Mouse (Mus musculus): ENCODE measurements at regions not wholly inside any gene's neighbourhood (a gene's known extent, or its start where the extent isn't known, plus 50 kb on each side); places are given as distances from the start of the nearest gene placed in this dataset.
A peak's percentile ranks its signal among the peaks of the same experiment; 100 is the strongest.

- Histone ChIP-seq H3K4me2 (replicated peaks; ENCODE audit: low read depth, low read length) (peak overlapping the region; percentile 22), H3K36me3 (ENCODE audit: control insufficient read depth, insufficient read depth, low read length) (no peaks in the 10 kb centered on the region), H3K4me1 (ENCODE audit: control insufficient read depth, insufficient read depth, low read length) (peaks cover 5% of the 10 kb centered on the region; the same call in 1 of the 2 replicates), H3K4me3 (ENCODE audit: low read depth, low read length) (no peak overlapping the region), H3K9ac (replicated peaks; ENCODE audit: low read depth, low read length) (no peak overlapping the region; the same call in 1 of the 2 replicates), H3K27me3 (ENCODE audit: control insufficient read depth, insufficient read depth, low read length) (no peaks in the 10 kb centered on the region), H3K27ac (ENCODE audit: low read length) (no peak overlapping the region), H3K9me3 (ENCODE audit: control insufficient read depth, low read depth, low read length) (no peaks in the 10 kb centered on the region)
- WGBS, result 32% methylated on average over 4 of the region's 4 CpGs
- no peak for ATAC-seq (ENCODE audit: insufficient number of reproducible peaks, insufficient read depth, low FRiP score, low read depth)
Observed at GRCm38 (mm10) chr12:26068685-26069008, 346.4 kb downstream of the Rnf144a start.

DNA sequence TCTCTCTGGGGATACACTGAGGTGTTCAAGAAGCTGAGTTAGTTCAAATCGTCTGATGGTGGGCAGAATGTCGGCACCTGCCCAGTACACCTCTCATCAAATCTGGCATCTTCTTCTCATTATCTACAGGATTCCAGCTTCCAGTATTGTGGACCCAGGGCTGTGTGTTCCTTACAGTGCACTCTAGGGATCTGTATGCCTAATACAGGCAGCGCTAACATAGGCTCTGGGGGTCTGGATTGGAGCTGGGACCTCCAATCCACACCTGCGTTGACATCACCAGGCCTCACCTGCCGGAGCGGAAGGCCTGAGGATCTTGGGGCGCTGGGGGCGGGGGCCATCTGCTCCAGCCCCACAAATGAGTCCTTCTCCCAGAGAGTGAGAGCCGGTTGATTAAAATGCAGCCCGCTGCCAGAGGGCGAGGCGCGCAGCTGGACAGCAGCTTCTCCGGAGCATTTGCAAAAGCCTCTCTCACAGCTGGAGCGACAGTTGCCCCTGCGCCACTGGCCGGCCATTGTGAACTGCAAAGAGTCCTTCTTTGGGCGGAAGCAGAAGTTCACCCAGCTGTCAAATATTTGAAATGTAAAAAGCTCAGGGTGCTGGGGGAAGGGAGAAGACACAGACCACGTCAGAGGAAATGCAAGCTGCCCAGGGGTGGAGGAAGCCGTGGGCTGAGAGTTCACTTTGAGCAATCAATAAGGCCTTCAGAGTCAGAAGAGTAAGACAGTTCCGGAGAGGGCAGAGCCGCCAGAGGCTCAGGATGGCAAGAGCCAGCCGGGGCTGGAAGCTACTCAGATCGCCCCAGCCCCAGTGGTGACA lies 347.0 kb downstream of the Rnf144a start:
- Histone ChIP-seq H3K27me3 (ENCODE audit: control insufficient read depth, insufficient read depth, low read length) (no peaks in the 10 kb centered on the region), H3K9me3 (ENCODE audit: control insufficient read depth, low read depth, low read length) (no peaks in the 10 kb centered on the region), H3K27ac (ENCODE audit: low read length) (no peak overlapping the region), H3K4me3 (ENCODE audit: low read depth, low read length) (0 out of 2 replicates have a peak overlapping the region, but pooled peaks have one; percentile 5), H3K4me1 (ENCODE audit: control insufficient read depth, insufficient read depth, low read length) (peaks cover 5% of the 10 kb centered on the region; the same call in 1 of the 2 replicates), H3K4me2 (replicated peaks; ENCODE audit: low read depth, low read length) (peak overlapping the region; percentile 22), H3K9ac (replicated peaks; ENCODE audit: low read depth, low read length) (no peak overlapping the region; the same call in 1 of the 2 replicates), H3K36me3 (ENCODE audit: control insufficient read depth, insufficient read depth, low read length) (no peaks in the 10 kb centered on the region)
- WGBS, result 8% methylated on average over 24 of the region's 24 CpGs
- 0 out of 2 replicates have a peak, but pooled peaks have one; percentile 23 for ATAC-seq (ENCODE audit: insufficient number of reproducible peaks, insufficient read depth, low FRiP score, low read depth)

GRCm38 (mm10) chr12:26060378-26060777 lies 354.7 kb downstream of the Rnf144a start:
- no peaks in the 10 kb centered on the region for H3K4me1 ChIP-seq (ENCODE audit: control insufficient read depth, insufficient read depth, low read length)
- ATAC-seq (ENCODE audit: insufficient number of reproducible peaks, insufficient read depth, low FRiP score, low read depth), result no peak
- no peaks in the 10 kb centered on the region for H3K27me3 ChIP-seq (ENCODE audit: control insufficient read depth, insufficient read depth, low read length)
- H3K4me3 ChIP-seq (ENCODE audit: low read depth, low read length), result no peak overlapping the region
- H3K27ac ChIP-seq (ENCODE audit: low read length), result no peak overlapping the region
- no peaks in the 10 kb centered on the region for H3K9me3 ChIP-seq (ENCODE audit: control insufficient read depth, low read depth, low read length)
- H3K9ac ChIP-seq (replicated peaks; ENCODE audit: low read depth, low read length), result no peak overlapping the region
- H3K36me3 ChIP-seq (ENCODE audit: control insufficient read depth, insufficient read depth, low read length), result no peaks in the 10 kb centered on the region
- H3K4me2 ChIP-seq (replicated peaks; ENCODE audit: low read depth, low read length), result no peak overlapping the region
- 34% methylated on average over 3 of the region's 3 CpGs for WGBS

- H3K9ac ChIP-seq (replicated peaks; ENCODE audit: low read depth, low read length), result no peak overlapping the region
- H3K27me3 ChIP-seq (ENCODE audit: control insufficient read depth, insufficient read depth, low read length), result no peaks in the 10 kb centered on the region
- no peak overlapping the region for H3K4me2 ChIP-seq (replicated peaks; ENCODE audit: low read depth, low read length)
- no peaks in the 10 kb centered on the region for H3K9me3 ChIP-seq (ENCODE audit: control insufficient read depth, low read depth, low read length)
- ATAC-seq (ENCODE audit: insufficient number of reproducible peaks, insufficient read depth, low FRiP score, low read depth), result no peak
- 86% methylated on average over 4 of the region's 4 CpGs for WGBS
- no peak overlapping the region for H3K4me3 ChIP-seq (ENCODE audit: low read depth, low read length)
- H3K4me1 ChIP-seq (ENCODE audit: control insufficient read depth, insufficient read depth, low read length), result no peaks in the 10 kb centered on the region
- no peaks in the 10 kb centered on the region for H3K36me3 ChIP-seq (ENCODE audit: control insufficient read depth, insufficient read depth, low read length)
- no peak overlapping the region for H3K27ac ChIP-seq (ENCODE audit: low read length)
Observed at GRCm38 (mm10) chr12:26059090-26059489, 356.0 kb downstream of the Rnf144a start.

DNA sequence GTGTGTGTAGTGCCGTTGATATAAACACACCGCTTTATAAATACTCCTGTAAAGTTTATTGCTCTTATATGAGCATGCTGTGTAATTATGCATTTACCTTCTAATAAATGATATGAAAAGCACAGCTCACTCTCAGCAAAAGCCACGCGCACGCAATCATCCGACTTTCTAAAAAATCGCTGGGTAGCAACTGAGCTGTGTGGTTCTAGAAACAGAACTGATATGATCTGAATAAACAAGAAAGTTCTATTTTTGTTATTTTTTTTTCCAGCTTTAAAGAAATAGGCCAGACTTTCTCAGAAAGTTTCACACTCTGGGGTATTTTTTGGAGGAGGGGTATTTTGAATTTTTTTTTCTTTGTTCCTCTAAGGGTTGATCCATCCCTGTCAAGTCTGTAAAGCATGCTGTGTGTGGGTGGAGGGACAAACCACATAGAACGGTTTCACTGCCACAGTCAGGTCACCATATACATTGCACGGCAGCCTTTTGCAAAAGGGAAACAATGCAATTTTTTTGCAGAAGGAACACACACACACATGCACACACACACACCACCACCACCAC lies 357.5 kb downstream of the Rnf144a start:
- H3K27me3 ChIP-seq (ENCODE audit: control insufficient read depth, insufficient read depth, low read length), result no peaks in the 10 kb centered on the region
- H3K9me3 ChIP-seq (ENCODE audit: control insufficient read depth, low read depth, low read length), result no peaks in the 10 kb centered on the region
- H3K4me3 ChIP-seq (ENCODE audit: low read depth, low read length), result no peak overlapping the region
- H3K4me2 ChIP-seq (replicated peaks; ENCODE audit: low read depth, low read length), result no peak overlapping the region
- H3K27ac ChIP-seq (ENCODE audit: low read length), result no peak overlapping the region
- no peak overlapping the region for H3K9ac ChIP-seq (replicated peaks; ENCODE audit: low read depth, low read length)
- no peaks in the 10 kb centered on the region for H3K4me1 ChIP-seq (ENCODE audit: control insufficient read depth, insufficient read depth, low read length)
- WGBS, result 86% methylated on average over 9 of the region's 9 CpGs
- no peaks in the 10 kb centered on the region for H3K36me3 ChIP-seq (ENCODE audit: control insufficient read depth, insufficient read depth, low read length)
- ATAC-seq (ENCODE audit: insufficient number of reproducible peaks, insufficient read depth, low FRiP score, low read depth), result no peak

DNA sequence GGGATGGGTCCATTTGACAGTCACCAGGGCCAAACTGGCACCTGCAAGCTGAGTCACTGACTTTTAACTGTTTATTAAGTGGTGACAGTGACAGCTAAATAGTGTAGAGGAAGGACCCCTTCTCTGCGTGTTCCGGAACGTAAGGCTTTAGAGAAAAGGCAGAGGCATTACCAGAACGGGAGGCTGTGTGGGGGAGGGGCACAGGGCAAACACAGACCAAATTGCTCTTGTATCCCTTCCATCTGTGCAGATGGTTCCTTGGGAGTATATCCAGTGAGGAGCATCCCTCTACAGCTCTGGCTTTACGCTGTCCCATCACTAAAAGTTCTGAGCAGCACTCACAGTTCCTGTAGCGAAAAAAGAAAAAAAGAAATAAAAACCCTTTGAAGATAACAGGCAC lies 368.1 kb downstream of the Rnf144a start:
- 73% methylated on average over 6 of the region's 6 CpGs for WGBS
- H3K9ac ChIP-seq (replicated peaks; ENCODE audit: low read depth, low read length), result no peak overlapping the region
- no peak for ATAC-seq (ENCODE audit: insufficient number of reproducible peaks, insufficient read depth, low FRiP score, low read depth)
- H3K9me3 ChIP-seq (ENCODE audit: control insufficient read depth, low read depth, low read length), result no peaks in the 10 kb centered on the region
- no peaks in the 10 kb centered on the region for H3K27me3 ChIP-seq (ENCODE audit: control insufficient read depth, insufficient read depth, low read length)
- H3K36me3 ChIP-seq (ENCODE audit: control insufficient read depth, insufficient read depth, low read length), result no peaks in the 10 kb centered on the region
- no peaks in the 10 kb centered on the region for H3K4me1 ChIP-seq (ENCODE audit: control insufficient read depth, insufficient read depth, low read length)
- no peak overlapping the region for H3K4me2 ChIP-seq (replicated peaks; ENCODE audit: low read depth, low read length)
- H3K27ac ChIP-seq (ENCODE audit: low read length), result no peak overlapping the region
- H3K4me3 ChIP-seq (ENCODE audit: low read depth, low read length), result no peak overlapping the region

DNA sequence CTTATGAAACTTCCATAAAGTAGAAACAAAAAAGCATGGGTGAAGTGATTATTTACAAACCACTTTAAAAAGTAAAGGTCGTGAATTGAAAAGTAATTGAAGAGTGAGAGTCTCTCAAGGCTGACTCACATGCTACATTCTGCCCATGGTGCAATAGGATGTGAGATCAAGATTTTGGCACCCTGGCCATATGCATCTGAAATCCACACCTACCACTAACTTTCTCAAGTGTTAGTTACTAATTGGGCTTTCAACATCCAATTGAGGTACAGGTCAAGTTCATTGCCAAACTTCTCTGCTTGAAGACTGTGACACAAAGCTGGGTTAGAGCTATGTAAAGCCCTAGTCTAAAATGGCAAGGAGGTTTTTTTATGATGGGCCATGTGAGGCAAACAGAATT lies 369.7 kb downstream of the Rnf144a start:
- no peak for ATAC-seq (ENCODE audit: insufficient number of reproducible peaks, insufficient read depth, low FRiP score, low read depth)
- H3K9ac ChIP-seq (replicated peaks; ENCODE audit: low read depth, low read length), result no peak overlapping the region
- H3K36me3 ChIP-seq (ENCODE audit: control insufficient read depth, insufficient read depth, low read length), result no peaks in the 10 kb centered on the region
- no peak overlapping the region for H3K4me2 ChIP-seq (replicated peaks; ENCODE audit: low read depth, low read length)
- H3K9me3 ChIP-seq (ENCODE audit: control insufficient read depth, low read depth, low read length), result no peaks in the 10 kb centered on the region
- WGBS, result 84% methylated on average over 1 of the region's 1 CpGs
- H3K27ac ChIP-seq (ENCODE audit: low read length), result no peak overlapping the region
- no peak overlapping the region for H3K4me3 ChIP-seq (ENCODE audit: low read depth, low read length)
- H3K4me1 ChIP-seq (ENCODE audit: control insufficient read depth, insufficient read depth, low read length), result no peaks in the 10 kb centered on the region
- H3K27me3 ChIP-seq (ENCODE audit: control insufficient read depth, insufficient read depth, low read length), result no peaks in the 10 kb centered on the region

DNA sequence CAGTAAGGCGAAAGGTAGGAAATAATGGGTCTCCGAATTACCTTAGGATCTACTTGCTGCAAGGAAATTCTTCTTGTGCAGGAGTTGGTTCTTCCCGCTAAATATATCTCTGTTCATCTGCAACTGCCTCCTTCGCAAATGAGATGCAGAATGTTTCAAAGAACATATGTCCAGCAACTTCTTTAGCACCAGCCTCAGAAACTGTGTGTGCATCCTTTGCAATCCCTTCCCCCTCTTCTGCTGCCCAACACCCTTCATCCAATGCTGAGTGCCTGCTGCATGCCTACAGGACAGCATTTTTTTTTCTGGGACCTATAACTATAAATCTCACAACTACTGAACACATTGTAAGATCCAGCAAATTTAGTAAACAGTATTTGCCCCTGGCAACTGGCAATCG lies 402.1 kb downstream of the Rnf144a start:
- Histone ChIP-seq H3K27ac (ENCODE audit: low read length) (no peak overlapping the region), H3K9me3 (ENCODE audit: control insufficient read depth, low read depth, low read length) (no peaks in the 10 kb centered on the region), H3K36me3 (ENCODE audit: control insufficient read depth, insufficient read depth, low read length) (no peaks in the 10 kb centered on the region), H3K4me2 (replicated peaks; ENCODE audit: low read depth, low read length) (no peak overlapping the region), H3K4me3 (ENCODE audit: low read depth, low read length) (no peak overlapping the region), H3K27me3 (ENCODE audit: control insufficient read depth, insufficient read depth, low read length) (no peaks in the 10 kb centered on the region), H3K9ac (replicated peaks; ENCODE audit: low read depth, low read length) (no peak overlapping the region), H3K4me1 (ENCODE audit: control insufficient read depth, insufficient read depth, low read length) (no peaks in the 10 kb centered on the region)
- no peak for ATAC-seq (ENCODE audit: insufficient number of reproducible peaks, insufficient read depth, low FRiP score, low read depth)
- 83% methylated on average over 5 of the region's 5 CpGs for WGBS
